Mouse (Mus musculus): ENCODE results near the gene Vwa5b1.

DNA sequence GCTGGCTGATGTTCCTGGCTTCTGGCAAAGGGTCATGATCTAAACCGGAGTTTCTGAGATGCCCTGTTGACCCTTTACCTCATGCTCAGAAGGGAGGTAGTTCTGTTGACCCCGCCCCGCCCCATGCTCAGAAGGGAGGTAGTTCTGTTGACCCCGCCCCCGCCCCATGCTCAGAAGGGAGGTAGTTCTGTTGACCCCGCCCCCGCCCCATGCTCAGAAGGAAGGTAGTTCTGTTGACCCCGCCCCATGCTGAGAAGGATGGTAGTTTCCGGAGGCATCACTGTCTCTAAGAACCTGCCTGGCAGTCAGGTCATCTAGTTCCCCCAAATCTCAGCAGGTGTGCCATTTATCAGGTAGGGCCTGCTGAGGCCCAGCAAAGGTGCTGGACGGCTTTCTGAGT is 88.1 kb downstream of the Vwa5b1 start:
- TF ChIP-seq CTCF (IDR thresholded peaks at IDR 0.05; ENCODE audit: control insufficient read depth, insufficient read depth, low read length) (no peak), POLR2A (IDR thresholded peaks at IDR 0.05; ENCODE audit: borderline replicate concordance, control insufficient read depth, low read depth, low read length) (no peak)
